Mouse (Mus musculus) neural tube, embryonic 12.5 days (tissue): ENCODE data around the gene Npnt. TPM values are rescaled to one million over a fixed set of nuclear protein-coding genes. Genes with fewer than 3 reads are reported as not detected.

Experiments
- ATAC-seq: fragments of 200-750 bp; cut with Nextera tagmentation; 2 replicates; pipeline ENCODE4 v1.8.0; 2017; ENCODE audit warnings: low read depth, mild to moderate bottlenecking, moderate TSS enrichment, moderate library complexity; ENCODE audit not compliant: low FRiP score
- H3K27ac ChIP-seq: fragments of 300-500 bp; sonication (generic); 2 replicates; pipeline ENCODE4 v1.5.1; 2016
- H3K27me3 ChIP-seq: fragments of 300-500 bp; sonication (generic); replicated peaks from 2 replicates; pipeline ENCODE4 v1.6.1; 2016; ENCODE audit warnings: mild to moderate bottlenecking
- H3K36me3 ChIP-seq: fragments of 300-500 bp; sonication (generic); 2 replicates; pipeline ENCODE4 v1.6.1; 2016; ENCODE audit warnings: mild to moderate bottlenecking
- H3K4me1 ChIP-seq: fragments of 300-500 bp; sonication (generic); 2 replicates; pipeline ENCODE4 v1.6.1; 2016
- H3K4me2 ChIP-seq: fragments of 300-500 bp; sonication (generic); replicated peaks from 2 replicates; pipeline ENCODE4 v1.6.1; 2016; ENCODE audit warnings: mild to moderate bottlenecking
- H3K4me3 ChIP-seq: fragments of 300-500 bp; sonication (generic); 2 replicates; pipeline ENCODE4 v1.5.1; 2016
- H3K9ac ChIP-seq: fragments of 300-500 bp; sonication (generic); 2 replicates; pipeline ENCODE4 v1.6.1; 2016; ENCODE audit warnings: mild to moderate bottlenecking
- H3K9me3 ChIP-seq: fragments of 300-500 bp; sonication (generic); 2 replicates; pipeline ENCODE4 v1.6.1; 2016; ENCODE audit warnings: mild to moderate bottlenecking
- WGBS: fragments of 180-500 bp; shearing (Covaris S2); methylation state at CpG from one replicate; pipeline ENCODE4 v1.1.7; 2016; 5-methylcytosine and 5-hydroxymethylcytosine counted together
- polyA plus RNA-seq: library from polyadenylated mRNA; unstranded; fragments of >200 nt; fragmentation: Nextera tagmentation; extraction: Ambion mirVana; gene quantifications from 2 replicates; pipeline ENCODE4 v1.2.1, GENCODE M21; 2016

Gene Npnt
- polyA plus RNA-seq, 1 experiment from 2014 or later = 5.8 TPM

DNA sequence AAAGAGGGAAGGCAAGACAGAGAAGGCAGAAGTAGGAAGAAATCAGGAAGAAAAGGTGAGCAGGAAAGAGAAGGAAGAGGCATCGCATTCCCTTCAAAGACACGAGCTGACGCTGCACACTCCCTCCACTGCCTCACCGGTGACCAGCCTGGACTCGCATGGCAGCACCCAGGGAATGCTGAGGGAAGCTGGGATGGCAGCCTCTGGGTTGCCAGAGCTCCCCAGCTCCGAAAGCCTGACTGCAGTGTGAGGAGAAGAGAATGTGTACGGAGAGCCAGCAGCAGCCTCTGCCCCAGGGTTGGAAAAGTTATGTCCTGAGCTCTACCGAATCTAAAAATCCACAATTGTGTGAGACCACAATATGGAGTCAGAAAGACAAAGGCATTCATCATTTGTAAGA is 110.6 kb downstream of the Npnt start:
- no peaks in the 10 kb centered on the region for H3K9me3 ChIP-seq
- no peaks in the 10 kb centered on the region for H3K4me1 ChIP-seq
- 95% methylated on average over 8 of the region's 8 CpGs for WGBS
- H3K36me3 ChIP-seq = peaks cover 25% of the 10 kb centered on the region
- no peak overlapping the region for H3K27ac ChIP-seq
- no peaks in the 10 kb centered on the region for H3K27me3 ChIP-seq
- no peak overlapping the region for H3K4me3 ChIP-seq
- ATAC-seq = no peak
- no peak overlapping the region for H3K4me2 ChIP-seq
- no peak overlapping the region for H3K9ac ChIP-seq

DNA sequence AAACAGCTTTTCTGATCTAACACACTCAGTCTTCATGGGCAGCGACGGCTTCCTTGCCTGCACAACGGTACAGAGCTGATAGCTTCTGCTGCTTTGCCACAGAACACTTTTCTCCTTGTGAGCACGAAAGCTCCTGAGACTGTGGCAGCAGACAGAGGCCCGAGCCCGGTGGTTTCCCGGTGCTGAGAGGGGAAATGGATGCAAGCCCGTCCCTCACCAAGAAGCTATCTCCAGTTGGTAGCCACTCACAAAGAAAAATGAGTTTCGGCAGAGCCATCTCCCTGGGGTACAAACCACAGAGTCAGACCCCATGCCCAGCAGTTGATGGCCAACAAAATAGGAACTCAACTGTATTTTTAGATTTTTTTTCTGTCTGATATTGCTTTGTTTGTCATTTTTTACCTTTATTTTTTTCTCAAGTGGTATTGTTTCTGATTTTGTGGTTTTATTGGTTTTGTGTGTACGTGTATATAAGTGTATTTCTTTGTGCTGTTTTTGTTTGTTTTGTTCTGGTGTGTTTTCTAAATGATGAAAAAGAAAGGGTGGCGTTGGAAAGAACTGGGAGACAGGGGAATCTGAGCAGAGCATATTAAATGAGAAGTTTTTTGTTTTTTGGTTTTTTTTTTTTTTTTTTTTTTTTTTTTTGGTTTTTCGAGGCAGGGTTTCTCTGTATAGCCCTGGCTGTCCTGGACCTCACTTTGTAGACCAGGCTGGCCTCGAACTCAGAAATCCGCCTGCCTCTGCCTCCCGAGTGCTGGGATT is 111.3 kb downstream of the Npnt start:
- WGBS = 93% methylated on average over 15 of the region's 15 CpGs
- peaks cover 25% of the 10 kb centered on the region for H3K36me3 ChIP-seq

DNA sequence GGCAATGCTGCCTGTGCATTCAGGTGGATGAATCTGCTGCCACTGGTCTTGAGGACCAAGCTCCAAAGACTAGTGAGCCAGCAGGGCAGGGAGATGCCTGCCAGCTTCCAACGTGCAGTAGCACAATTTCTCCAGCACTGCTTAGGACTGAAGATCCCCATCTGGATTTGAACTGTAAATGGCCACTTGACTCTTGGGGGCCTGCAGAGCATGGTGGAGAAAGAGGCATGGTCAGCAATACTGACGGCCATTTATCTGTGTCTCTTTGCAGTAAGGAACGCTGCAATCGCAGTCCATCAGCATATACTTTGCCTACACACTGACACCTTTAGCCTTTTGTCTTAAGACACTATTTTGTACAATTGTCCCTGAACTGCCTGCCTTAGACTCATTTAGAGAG is 113.0 kb downstream of the Npnt start:
- no peak overlapping the region for H3K9ac ChIP-seq
- peaks cover 25% of the 10 kb centered on the region for H3K36me3 ChIP-seq
- H3K27me3 ChIP-seq = no peaks in the 10 kb centered on the region
- H3K27ac ChIP-seq = no peak overlapping the region
- ATAC-seq = no peak
- WGBS = 93% methylated on average over 4 of the region's 4 CpGs
- H3K4me2 ChIP-seq = no peak overlapping the region
- no peaks in the 10 kb centered on the region for H3K9me3 ChIP-seq
- no peak overlapping the region for H3K4me3 ChIP-seq
- H3K4me1 ChIP-seq = no peaks in the 10 kb centered on the region

More for the DNA sequence above, 111.3 kb downstream of the Npnt start:
- Histone ChIP-seq H3K9ac (no peak overlapping the region), H3K27ac (no peak overlapping the region), H3K27me3 (no peaks in the 10 kb centered on the region), H3K4me3 (no peak overlapping the region), H3K9me3 (no peaks in the 10 kb centered on the region), H3K4me1 (no peaks in the 10 kb centered on the region), H3K4me2 (no peak overlapping the region)
- no peak for ATAC-seq

DNA sequence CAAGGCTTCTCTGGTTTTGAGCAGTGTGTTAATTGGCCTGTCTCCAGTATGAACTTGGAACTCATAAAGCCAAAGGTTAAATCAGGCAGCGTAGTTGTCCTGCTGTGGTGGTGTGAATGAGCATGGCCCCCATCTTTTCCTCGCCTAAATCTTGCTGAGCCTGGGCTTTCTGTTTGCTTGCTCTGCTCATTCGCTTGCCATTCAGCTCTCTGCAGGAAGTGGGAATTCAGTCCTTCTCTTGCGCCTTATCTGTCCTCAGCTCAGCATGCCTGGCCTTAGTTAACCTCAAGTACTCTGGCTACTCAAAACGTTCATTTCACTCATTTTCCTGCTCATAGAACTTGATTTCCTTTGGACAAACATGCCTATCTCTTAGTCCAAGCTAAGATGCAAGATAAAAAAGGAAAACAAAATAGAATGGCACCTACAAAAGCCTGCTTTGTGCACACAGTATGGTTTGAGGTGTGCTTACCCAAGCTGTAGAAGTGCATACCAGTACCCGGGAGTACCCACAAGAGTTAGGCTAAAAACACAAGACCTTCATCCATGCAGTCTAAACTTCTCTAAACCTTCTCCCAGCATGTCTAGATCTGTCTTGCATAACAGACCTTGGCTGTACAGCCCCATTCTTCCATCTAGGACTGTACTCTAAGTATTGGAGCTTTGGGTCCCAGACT is 114.8 kb downstream of the Npnt start:
- WGBS = 84% methylated on average over 6 of the region's 6 CpGs
- no peak for ATAC-seq
- H3K36me3 ChIP-seq = peaks cover 23% of the 10 kb centered on the region
- H3K4me3 ChIP-seq = no peak overlapping the region
- H3K9ac ChIP-seq = no peak overlapping the region
- no peaks in the 10 kb centered on the region for H3K9me3 ChIP-seq
- no peak overlapping the region for H3K4me2 ChIP-seq
- no peaks in the 10 kb centered on the region for H3K4me1 ChIP-seq
- H3K27ac ChIP-seq = no peak overlapping the region
- no peaks in the 10 kb centered on the region for H3K27me3 ChIP-seq

Other genes with a start within 250 kb of the Npnt start
- gene Ints12, start 141.5 kb upstream of the Npnt start, polyA plus RNA-seq = 22.7 and 23.5 TPM in 2 replicates
- 4.9 and 7.4 TPM in 2 replicates for gene Gstcd, start 141.7 kb upstream of the Npnt start, polyA plus RNA-seq